Mouse (Mus musculus): ENCODE results near the gene Fam83f.
"Not testable (repeated sequence)": the region's sequence is repeated elsewhere in the genome, so short reads cannot be mapped to it uniquely, and the experiment has no call there.

Fam83f gene

DNA sequence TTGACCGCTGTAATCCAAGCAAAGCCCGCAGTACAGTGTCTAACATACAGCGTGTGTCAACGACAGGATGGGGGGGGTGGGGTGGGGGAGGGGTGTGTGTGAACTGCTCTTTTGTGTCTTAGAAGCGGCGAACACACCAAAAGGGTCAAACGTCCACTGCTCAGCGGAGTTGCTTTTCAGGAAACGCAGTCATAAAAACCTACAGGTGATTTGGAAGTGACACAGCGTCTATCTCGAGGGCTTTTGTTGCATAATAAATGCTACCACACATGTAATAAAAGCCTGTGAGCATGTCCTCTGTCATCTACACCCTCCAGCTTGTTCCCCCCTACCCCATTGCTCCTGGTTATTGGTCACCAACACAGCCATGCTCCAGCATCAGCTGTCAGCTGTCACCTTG lies 34.9 kb downstream of the Fam83f start:
- DNase-seq = no peak

DNA sequence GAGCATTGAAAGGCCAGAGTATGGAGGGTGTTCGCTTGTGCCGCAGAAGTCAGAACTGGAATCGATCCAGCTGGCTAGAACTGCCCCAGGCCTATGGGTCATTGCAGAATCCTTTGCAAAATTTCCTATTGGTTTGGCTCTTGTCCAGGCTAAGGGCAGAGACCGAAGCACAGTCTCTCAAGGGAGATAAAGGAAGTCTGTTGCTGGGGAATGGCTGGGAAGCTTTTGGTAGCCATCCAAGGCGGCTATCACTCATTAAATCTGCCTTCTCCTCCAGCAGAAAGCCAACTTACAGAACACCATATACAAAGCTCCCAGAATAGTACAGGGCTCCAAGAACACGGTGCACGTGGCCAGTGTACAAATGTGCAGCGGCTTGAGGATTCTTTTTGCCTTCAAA lies 35.4 kb downstream of the Fam83f start:
- DNase-seq = peak; percentile 54 to 77

DNA sequence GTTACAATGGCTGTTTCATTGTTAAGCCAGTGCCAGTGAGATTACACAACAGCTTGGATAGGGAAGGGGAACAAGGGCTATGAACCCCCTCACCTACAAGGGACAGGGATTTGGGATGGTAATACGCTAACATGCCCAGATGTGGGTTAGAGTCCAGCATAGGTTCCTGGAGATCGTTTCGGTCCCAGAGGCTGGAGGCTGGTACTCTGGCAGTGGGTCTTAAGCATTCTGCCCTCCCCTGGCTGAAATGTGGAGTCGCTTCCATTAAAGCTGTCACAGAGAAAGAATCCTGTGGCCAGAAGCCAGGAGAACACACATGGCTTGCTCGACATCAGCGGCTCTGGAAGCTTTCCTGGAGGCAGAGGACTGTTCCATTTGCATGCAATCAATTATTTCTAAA lies 37.9 kb downstream of the Fam83f start:
- DNase-seq = peak; percentile 51 to 53

DNA sequence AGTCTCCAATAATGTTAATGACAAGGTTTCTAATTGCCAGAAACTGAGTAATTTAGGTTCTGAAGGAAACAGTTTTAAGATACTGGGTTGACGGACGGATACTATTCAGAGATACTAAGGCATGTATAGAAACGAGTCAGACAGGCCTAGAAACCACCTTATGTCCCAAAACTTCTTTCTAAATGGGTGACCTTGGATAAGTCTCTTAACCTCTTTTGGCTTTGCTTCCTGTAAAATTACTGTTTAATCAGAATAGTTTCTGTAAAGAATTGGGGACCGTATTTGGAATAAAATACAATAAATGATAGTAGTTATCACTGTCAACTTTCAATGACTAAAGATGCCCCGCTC lies 38.6 kb downstream of the Fam83f start:
- no peak for DNase-seq

DNA sequence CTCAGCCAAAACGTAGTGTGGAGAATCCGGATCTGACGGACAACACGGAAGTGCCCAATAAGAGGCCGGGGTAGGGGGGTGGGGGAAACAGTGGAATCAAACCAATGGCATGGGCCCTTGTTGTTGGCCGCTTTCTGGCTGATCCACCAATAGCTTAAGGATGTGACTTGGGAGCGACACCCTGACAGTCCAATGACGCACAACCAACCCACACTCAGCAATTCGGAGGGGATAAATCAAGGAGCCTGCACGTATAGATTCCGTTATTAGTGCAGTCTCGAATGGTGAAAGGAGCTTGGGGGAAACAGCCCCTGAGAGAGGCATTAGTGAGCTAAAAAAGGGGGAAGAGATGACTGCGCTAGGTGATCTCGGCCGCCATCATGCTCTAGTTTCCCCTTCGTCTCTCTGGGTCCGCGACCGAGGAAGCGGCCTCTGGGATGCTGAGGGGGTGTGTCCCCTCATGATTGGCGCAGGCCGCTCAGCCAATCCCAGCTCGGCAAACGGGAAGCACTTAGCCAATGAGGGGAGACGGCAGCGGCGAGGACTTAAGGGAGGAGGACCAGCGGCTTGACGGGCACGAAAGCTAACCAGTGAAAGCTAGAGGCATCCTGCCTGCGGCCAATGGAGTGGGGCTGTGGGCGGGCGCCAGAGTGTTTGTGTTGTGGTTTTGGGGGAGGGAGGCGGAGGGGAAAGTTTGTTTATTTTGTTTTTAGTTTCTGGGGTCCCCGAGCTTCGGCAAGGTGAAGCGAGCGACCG lies 39.1 kb downstream of the Fam83f start, which contains the start of gene Tnrc6b:
TSS of gene Tnrc6b (plus strand) at position 706 of the 756 bp plus-strand sequence.
- DNase-seq = peak; percentile 99

DNA sequence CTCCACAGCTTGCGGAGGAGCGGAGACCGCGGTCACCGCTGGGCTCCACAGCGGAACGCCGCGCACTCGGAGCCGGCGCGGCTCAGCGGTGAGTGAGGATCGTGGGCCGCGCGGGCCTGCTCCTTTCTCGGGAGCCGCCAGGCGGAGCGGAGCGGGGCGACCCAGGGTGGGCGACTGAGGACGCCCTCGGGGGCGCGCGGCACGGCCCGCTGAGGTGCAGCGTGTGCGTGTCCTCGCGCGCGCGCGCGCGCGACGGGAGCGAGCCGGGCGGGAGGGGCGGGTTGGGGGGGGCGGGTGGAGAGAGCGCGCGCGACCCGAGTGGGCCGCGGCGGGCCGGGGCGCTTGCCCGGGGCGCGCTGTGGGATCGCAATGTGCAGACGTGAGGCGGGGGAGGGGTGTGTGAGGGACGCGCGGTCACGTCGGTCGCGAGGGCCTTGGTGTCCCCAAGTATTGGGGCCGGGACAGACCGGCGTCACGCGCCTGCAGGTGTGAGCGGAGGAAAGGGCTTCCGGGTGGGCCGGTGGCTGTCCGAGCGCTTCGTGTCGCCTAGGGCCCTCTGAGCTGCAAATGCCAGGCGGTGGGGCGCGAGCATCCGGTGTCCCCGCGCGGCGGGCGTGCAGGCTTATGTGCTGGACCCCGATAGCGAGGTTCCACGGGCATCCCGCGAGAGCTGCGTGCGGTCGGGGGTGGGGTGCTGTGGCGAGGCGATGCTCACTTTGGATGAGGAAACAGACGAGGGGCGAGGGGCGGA lies 39.9 kb downstream of the Fam83f start:
- DNase-seq = peak; percentile 55 to 58

DNA sequence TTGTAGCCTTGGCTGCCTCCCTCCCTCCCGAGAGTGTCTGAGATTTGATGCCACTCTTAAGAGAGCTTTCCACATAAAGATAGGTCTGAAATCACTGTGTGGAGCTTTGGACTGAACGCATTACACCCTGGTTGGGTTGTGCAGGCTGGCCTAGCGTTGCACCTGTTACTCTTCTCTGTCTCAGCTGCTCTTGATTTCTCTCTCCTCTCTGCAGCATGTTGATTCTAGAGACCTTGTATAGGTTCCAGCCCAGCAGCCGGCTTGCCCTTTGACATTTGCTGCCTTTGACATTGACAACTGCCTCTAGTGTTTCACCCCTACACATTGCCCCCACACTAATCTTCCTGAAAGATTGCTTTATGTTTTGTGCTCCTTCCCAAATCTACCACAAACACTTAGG lies 42.7 kb downstream of the Fam83f start:
- DNase-seq = no peak

DNA sequence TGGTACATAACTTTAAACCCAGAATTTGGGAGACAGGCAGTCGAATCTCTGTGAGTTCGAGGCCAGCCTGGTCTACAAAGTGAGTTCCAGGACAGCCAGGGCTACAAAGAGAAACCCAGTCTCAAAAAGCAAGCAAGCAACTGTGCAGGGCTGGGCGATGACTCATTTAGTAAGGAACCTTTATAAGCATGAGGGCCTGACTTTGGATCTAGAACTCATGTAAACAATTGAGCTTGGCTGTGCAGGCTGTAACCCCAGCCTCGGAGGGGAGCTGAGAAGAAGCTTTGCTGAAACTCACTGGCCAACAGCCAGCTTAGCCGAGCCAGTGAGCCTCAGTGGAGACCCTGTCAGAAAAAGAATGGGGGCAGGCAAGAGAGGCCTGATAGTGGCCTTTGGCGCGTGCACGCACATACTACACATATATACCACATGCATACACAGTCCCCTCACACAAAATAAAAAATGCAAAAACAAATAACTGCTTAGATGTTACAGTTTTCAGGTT lies 45.0 kb downstream of the Fam83f start:
- peak in 1 of 2 experiments; percentile 23 for DNase-seq

DNA sequence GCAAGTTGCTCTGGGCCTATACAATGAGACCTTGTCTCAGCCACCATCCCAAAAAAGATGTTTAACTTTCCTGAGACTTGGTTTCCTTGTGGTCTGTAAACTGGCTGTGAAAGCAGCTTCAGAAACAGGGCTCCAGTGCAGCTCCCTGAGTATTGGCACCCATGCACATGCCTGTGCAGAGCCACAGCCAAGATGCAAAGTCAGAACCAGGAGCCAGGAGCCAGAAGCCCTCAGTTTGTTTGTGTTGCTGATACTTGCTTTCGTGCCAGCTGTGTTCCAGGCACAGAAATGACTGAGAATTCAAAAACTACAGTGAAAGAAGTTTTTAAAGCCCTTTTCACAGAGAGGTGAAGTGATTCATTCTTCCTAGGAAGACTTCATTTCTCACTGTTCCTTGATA lies 45.8 kb downstream of the Fam83f start:
- DNase-seq = peak in 1 of 2 experiments; percentile 40

DNA sequence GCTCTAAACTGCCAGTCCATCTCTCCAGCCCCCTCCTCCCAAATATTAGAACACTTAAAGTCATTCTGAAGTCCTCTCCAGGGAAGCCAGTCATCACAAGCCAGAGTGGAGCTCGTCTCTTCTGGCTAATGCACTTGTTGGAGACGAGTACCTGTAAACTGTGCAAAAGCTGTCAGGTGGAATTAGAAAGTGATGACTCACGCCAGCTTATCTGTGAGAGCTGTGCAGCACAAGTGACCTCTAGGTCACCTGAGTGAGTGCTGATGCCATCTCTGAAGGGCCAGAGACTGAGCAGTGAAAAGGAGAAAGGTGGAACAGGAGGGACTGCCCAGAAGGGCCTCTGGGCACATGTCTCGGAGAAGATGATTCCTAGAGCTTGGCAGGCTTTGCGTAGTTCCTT lies 48.6 kb downstream of the Fam83f start:
- DNase-seq = peak; percentile 37 to 62

DNA sequence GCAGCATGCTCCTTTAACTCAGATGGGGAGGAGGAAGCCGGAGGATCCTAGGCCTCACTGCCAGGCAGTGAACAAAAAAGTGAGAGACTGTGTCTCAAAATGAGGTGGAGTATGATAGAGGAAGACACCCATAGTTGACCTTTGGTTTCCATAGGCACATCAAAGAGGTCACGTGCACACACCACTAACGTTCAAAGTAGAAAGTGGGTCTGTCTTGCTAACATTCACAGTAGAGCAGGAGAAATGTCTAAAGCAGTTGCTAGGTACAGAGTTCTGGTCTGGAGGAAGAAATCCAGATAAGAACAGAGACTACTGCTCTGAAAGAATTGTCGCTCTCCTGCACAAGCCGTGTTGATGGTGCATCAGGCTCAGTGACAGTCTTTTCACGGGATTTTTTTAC lies 50.2 kb downstream of the Fam83f start:
- DNase-seq = no peak

DNA sequence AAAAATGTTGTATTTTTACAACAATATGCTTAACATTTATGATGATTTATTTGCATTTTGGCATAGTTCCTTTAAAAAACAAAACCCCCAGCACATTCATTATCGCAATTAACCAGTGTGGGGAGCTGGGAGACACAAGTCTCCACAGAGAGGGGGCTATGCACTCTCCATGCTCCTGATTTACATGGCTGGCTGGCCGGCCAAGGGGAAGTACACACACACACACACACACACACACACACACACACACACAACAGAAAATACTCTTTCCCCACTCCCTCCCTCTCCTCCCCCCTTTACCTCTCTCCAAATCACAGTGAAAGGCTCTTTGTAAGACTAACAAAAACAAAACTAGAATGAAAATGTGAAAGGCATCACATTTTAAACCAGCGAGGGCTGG lies 50.7 kb downstream of the Fam83f start:
- no peak for DNase-seq

DNA sequence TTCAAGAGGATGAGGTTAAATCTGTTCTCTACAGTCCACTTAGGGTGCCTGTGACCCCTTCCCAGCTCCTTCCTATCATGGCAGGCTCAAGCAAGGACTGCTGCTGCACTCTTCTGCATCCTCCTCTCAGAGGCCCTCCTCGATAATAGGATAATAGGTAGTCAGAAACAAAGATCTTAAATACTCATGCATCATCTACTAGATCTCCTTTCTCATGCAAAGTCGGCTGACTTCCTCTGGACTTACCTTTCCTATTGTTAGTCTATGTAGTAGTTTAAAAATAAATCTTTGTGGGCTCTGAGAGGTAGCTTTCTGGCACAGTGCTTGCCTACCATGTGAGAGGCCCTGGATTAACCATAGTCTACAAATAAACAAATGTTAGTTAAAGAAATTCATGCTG lies 57.8 kb downstream of the Fam83f start:
- DNase-seq = no peak

DNA sequence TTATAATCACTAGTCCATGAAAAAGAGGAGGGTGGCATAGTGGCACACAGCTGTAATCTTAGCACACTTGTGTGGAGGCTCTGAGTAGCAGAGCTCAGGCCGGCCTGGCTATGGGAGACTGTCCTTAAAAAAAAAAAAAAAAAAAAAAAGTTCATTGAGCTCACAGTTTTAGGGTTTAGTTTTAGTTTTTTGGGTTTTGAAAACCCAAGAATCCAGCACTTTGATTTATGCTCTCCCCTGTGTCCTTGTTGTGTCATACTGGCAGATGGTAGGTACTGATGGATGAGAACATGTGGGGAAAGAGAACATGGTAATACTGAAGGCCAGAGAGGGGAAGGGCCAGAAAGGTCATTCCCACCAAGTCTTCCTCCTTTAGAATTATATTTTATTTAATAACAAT lies 59.4 kb downstream of the Fam83f start:
- no peak for DNase-seq

DNA sequence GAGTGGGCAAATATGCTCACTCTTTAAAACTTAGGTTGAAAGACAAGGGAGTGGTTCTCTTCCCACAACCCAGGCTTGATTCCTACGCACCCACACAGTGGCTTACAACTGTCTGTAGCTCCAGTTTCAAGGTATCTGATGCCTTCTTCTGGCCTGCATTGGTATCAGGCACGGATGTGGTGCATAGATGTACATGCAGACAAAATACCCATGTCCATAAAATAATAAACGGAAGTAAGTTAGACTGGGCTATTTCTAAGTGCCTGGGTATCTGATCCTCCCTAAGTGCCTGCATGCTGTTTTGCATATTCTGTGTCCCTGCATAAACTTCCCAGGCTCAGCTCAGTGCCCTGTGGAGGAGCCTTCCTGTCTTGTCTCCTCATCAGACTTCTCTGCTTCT lies 59.9 kb downstream of the Fam83f start:
- no peak for DNase-seq

DNA sequence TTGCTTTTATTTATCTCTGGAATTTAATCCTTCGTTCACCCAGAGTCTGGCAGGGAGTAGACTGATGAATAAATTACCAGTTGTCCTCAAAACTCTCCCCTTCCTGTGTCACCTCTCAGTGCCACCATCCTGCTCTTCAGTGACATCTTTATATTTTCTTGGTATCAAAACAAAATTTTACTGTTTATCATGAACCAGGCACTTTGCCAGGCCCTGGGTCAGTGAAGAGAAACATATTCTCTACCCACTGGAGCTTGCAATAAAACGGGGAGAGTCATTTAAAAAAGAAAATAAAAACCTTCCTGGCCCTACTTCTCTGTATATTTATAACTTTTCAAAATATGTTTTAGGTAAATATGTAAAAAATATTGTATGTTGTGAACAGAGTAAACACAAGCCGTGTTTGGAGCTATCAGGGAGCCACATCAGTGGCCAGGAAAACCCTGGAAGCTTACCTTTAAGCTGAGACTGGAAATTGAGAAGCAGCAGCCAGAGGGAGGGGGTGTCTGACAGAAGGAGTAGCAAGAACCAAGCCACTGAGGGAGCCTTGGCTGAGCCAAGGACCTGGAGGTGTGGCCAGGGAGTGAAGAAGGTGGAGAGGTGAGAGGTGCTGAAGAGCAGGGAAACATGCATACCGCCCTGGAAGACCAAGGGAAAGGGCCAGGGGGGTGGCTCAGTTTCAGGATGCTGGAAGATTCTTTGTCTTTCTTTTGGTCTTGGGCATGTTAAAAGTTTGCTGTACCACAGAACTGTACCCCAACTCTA lies 60.8 kb downstream of the Fam83f start:
- DNase-seq = peak; percentile 19 to 31

DNA sequence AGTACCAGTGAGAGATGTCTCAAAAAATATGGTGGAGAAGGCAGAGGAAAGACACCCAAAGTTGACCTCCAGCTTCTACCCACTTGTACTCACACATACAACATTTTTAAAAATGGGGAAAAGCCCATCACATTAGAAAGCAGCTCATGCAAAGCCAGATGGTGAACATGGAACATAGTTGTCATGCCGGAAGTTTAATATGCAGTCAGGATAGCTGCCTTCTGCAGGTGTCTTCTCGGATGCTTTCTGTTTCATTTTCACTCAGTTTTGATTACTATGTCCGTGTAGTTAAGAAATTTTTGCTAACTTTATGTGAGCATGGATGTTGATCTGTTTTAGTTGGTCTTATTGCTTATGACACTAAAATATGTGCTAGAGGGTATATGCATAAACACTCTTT lies 63.7 kb downstream of the Fam83f start:
- no peak for DNase-seq

DNA sequence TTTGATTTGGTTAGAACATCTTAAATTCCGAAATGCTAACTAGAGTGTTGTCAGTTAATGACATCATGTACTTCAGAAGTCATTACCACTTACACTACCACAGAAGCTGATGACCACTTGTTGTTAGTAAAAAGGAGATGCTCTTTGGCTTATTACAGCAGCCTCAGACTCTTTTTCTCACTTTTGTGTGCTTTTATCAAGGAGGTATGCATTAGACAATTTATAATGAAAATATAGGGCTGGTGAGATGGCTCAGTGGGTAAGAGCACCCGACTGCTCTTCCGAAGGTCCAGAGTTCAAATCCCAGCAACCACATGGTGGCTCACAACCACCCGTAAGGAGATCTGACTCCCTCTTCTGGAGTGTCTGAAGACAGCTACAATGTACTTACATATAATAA lies 64.1 kb downstream of the Fam83f start:
- not testable (repeated sequence) for DNase-seq

DNA sequence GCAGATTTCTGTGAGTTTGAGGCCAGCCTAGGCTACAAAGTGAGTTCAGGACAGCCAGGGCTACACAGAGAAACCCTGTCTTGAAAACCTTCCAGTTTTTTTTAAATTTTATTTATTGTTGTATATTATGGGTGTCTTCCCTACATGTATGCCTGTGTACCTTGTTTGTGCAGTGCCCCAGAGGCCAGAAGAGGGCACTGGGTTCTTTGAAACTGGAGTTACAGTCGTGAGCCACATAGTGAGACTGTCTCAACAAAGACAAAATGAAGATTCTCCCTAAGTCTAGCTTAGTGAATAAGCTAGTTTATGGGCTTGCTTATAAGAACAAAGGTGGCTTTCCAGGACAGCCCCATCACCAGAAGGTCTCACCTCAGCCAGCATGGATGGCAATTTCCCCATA lies 64.9 kb downstream of the Fam83f start:
- DNase-seq = no peak

DNA sequence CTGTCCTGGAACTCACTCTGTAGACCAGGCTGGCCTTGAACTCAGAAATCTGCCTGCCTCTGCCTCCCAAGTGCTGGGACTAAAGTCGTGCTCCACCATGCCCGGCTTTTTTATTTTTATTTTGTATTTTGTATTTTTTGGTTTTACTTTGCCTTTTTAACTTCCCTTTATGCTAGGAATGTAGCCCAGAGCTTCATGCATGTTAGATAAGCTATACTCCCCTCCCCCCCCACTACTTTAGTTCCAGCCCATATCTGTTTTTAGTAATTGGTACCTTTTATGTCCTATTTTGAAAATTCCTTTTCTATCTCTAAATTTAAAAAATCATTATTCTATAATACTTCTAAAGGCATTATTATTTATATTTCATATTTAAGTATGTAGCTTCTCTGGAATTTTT lies 66.6 kb downstream of the Fam83f start:
- DNase-seq = no peak

DNA sequence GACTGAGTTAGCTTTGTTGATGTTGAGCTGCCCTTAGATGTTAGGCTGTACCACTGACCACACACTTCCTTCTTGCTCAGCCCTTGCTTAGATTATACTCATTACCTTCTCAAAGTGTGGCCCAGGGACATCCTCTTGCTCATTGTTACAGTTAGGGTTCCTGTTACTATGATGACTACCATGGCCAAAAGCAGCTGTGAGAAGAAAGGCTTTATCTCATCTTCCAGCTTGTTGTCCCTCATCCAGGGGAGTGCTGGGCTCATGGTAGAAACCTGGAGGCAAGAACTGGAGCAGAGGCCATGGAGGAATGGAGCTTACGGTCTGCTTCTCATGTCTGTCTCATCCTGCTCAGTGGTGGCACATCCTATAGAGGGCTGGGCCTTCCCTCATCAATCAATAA lies 68.3 kb downstream of the Fam83f start:
- DNase-seq = no peak

DNA sequence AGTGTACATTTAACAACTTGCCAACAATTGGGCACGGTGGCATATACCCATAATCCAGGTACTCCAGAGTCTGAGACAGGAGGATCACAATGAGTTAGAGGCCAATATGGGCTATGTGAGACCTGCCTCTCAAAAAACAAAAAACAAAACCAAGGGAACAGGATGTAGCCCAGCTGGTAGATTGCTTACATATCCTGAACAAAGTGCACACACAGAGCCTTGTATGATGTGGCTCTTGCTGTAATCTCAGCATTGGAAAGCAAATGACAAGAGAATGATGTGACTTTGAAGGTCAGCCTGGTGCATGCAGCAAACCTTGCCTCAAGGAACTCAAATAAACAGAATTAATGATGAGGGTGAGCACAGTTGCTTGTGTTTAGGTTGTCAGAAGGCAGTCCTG lies 70.2 kb downstream of the Fam83f start:
- DNase-seq = no peak

DNA sequence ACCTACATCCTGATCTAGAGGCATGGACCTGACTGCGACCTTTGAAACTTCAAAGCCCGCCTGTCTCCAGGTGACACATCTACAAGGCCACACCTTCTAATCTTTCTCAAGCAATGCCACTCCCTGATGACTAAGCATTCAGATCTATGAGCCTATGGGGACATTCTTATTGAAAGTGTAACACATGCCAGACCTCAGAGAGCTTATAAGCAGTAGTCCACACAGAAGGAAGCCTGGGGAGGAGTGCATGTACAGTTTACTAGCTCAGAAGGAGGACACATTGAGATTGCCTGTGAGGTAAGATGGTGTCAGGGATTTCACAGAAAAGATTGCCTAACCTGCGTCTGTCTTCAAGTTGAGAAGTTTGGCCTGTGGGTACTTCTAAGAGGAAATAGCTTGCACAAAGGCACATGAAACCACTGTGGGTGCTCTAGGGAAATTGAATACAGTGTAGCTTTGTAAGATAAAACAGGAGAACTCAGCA lies 71.4 kb downstream of the Fam83f start:
- peak in 1 of 2 experiments; percentile 24 for DNase-seq
